Mouse (Mus musculus) embryonic facial prominence, embryonic 12.5 days (tissue): ENCODE results near the gene Xlr5a. TPM values are rescaled to one million over a fixed set of nuclear protein-coding genes. Genes with fewer than 3 reads are reported as not detected.
"Not testable (repeated sequence)": the region's sequence is repeated elsewhere in the genome, so short reads cannot be mapped to it uniquely, and the experiment has no call there.

Experiments used
- ATAC-seq: fragments of 200-750 bp; cut with Nextera tagmentation; 2 replicates; pipeline ENCODE4 v1.8.0; 2017; ENCODE audit not compliant: insufficient number of reproducible peaks, insufficient read depth, low FRiP score, low TSS enrichment
- H3K27ac ChIP-seq: fragments of 300-500 bp; sonication (generic); 2 replicates; pipeline ENCODE4 v1.5.1; 2016; ENCODE audit warnings: mild to moderate bottlenecking
- H3K27me3 ChIP-seq: fragments of 300-500 bp; sonication (generic); 2 replicates; pipeline ENCODE4 v1.6.1; 2016; ENCODE audit warnings: mild to moderate bottlenecking, moderate library complexity
- H3K36me3 ChIP-seq: fragments of 300-500 bp; sonication (generic); 2 replicates; pipeline ENCODE4 v1.6.1; 2016; ENCODE audit warnings: mild to moderate bottlenecking
- H3K4me1 ChIP-seq: fragments of 300-500 bp; sonication (generic); 2 replicates; pipeline ENCODE4 v1.6.1; 2016
- H3K4me2 ChIP-seq: fragments of 300-500 bp; sonication (generic); replicated peaks from 2 replicates; pipeline ENCODE4 v1.6.1; 2016; ENCODE audit warnings: mild to moderate bottlenecking, moderate library complexity
- H3K4me3 ChIP-seq: fragments of 300-500 bp; sonication (generic); 2 replicates; pipeline ENCODE4 v1.5.1; 2016; ENCODE audit warnings: mild to moderate bottlenecking
- H3K9ac ChIP-seq: fragments of 300-500 bp; sonication (generic); 2 replicates; pipeline ENCODE4 v1.6.1; 2016; ENCODE audit warnings: mild to moderate bottlenecking, moderate library complexity
- H3K9me3 ChIP-seq: fragments of 300-500 bp; sonication (generic); 2 replicates; pipeline ENCODE4 v1.6.1; 2016; ENCODE audit warnings: mild to moderate bottlenecking, moderate library complexity
- WGBS: fragments of 180-500 bp; shearing (Covaris S2); methylation state at CpG from one replicate; pipeline ENCODE4 v1.1.7; 2016; 5-methylcytosine and 5-hydroxymethylcytosine counted together
- polyA plus RNA-seq: library from polyadenylated mRNA; unstranded; fragments of >200 nt; fragmentation: Nextera tagmentation; extraction: Ambion mirVana; gene quantifications from 2 replicates; pipeline ENCODE4 v1.2.1, GENCODE M21; 2016

Xlr5a gene
- not detected in 2 replicates for polyA plus RNA-seq

GRCm38 (mm10) chrX:73292876-73293275 is at the start of gene Xlr5a, which contains the start of gene Xlr5c:
Gene Xlr5a (minus strand): TSS chrX:73292976.
Gene Xlr5c (minus strand): TSS chrX:73292976.
- WGBS: 95% methylated on average over 13 of the region's 17 CpGs
- H3K4me3 ChIP-seq, H3K9ac ChIP-seq: not testable (repeated sequence)

GRCm38 (mm10) chrX:73342483-73342895 is 49.7 kb upstream of the Xlr5a start, which contains the start of gene Zfp275:
Gene Zfp275 (plus strand): TSS chrX:73342621.
- Histone ChIP-seq H3K27me3 (no peaks in the 10 kb centered on the region; the same call in 1 of the 2 replicates), H3K4me2 (peak within 1 kb of the TSS; percentile 55), H3K9me3 (no peaks in the 10 kb centered on the region), H3K4me1 (no peaks in the 10 kb centered on the region), H3K36me3 (no peaks in the 10 kb centered on the region), H3K4me3 (peak within 1 kb of the TSS; percentile 59), H3K27ac (peak within 1 kb of the TSS; percentile 63; the same call in 1 of the 2 replicates), H3K9ac (peak within 1 kb of the TSS; percentile 68)
- WGBS: 21% methylated on average over 37 of the region's 37 CpGs
- ATAC-seq: peak; percentile 89

More at GRCm38 (mm10) chrX:73292876-73293275, at the start of gene Xlr5a, which contains the start of gene Xlr5c:
- H3K9me3 ChIP-seq, H3K27ac ChIP-seq, ATAC-seq, H3K4me2 ChIP-seq, H3K4me1 ChIP-seq, H3K36me3 ChIP-seq, H3K27me3 ChIP-seq: not testable (repeated sequence)

GRCm38 (mm10) chrX:73342068-73342467 is 49.3 kb upstream of the Xlr5a start:
- Histone ChIP-seq H3K4me2 (peak overlapping the region; percentile 30; the same call in 1 of the 2 replicates), H3K9ac (no peak overlapping the region), H3K27ac (no peak overlapping the region), H3K27me3 (no peaks in the 10 kb centered on the region; the same call in 1 of the 2 replicates), H3K9me3 (no peaks in the 10 kb centered on the region), H3K4me1 (no peaks in the 10 kb centered on the region), H3K4me3 (peak overlapping the region; percentile 59), H3K36me3 (no peaks in the 10 kb centered on the region)
- 35% methylated on average over 3 of the region's 3 CpGs for WGBS
- no peak for ATAC-seq

- 64% methylated on average over 1 of the region's 1 CpGs for WGBS
- no peak overlapping the region for H3K4me2 ChIP-seq
- no peaks in the 10 kb centered on the region; the same call in 1 of the 2 replicates for H3K27me3 ChIP-seq
- no peaks in the 10 kb centered on the region for H3K4me1 ChIP-seq
- H3K4me3 ChIP-seq: no peak overlapping the region
- no peaks in the 10 kb centered on the region for H3K36me3 ChIP-seq
- ATAC-seq: no peak
- no peak overlapping the region for H3K9ac ChIP-seq
- no peak overlapping the region for H3K27ac ChIP-seq
- no peaks in the 10 kb centered on the region for H3K9me3 ChIP-seq
Measured at GRCm38 (mm10) chrX:73341473-73341872, 48.7 kb upstream of the Xlr5a start.

- ATAC-seq: no peak
- Histone ChIP-seq H3K9me3 (no peaks in the 10 kb centered on the region), H3K9ac (no peak within 1 kb of the TSS), H3K4me1 (no peaks in the 10 kb centered on the region), H3K36me3 (no peaks in the 10 kb centered on the region), H3K27me3 (no peaks in the 10 kb centered on the region), H3K27ac (no peak within 1 kb of the TSS), H3K4me2 (no peak within 1 kb of the TSS), H3K4me3 (no peak within 1 kb of the TSS)
- WGBS: 89% methylated on average over 4 of the region's 4 CpGs
Measured at GRCm38 (mm10) chrX:73336740-73337139, 44.0 kb upstream of the Xlr5a start, which contains the start of gene Gm45015. Gene Gm45015 (minus strand): TSS chrX:73336840.

- Histone ChIP-seq H3K27me3 (no peaks in the 10 kb centered on the region), H3K4me1 (no peaks in the 10 kb centered on the region), H3K27ac (no peak overlapping the region), H3K36me3 (no peaks in the 10 kb centered on the region), H3K4me2 (no peak overlapping the region), H3K9ac (no peak overlapping the region), H3K4me3 (no peak overlapping the region), H3K9me3 (no peaks in the 10 kb centered on the region)
- ATAC-seq: no peak
Measured at GRCm38 (mm10) chrX:73333548-73333947, 40.8 kb upstream of the Xlr5a start.

GRCm38 (mm10) chrX:73327215-73327614 is 34.4 kb upstream of the Xlr5a start:
- H3K9me3 ChIP-seq: no peaks in the 10 kb centered on the region
- no peak overlapping the region for H3K4me2 ChIP-seq
- WGBS: 79% methylated on average over 2 of the region's 2 CpGs
- H3K27ac ChIP-seq: no peak overlapping the region
- H3K36me3 ChIP-seq: no peaks in the 10 kb centered on the region
- no peaks in the 10 kb centered on the region for H3K4me1 ChIP-seq
- H3K4me3 ChIP-seq: no peak overlapping the region
- no peak for ATAC-seq
- H3K27me3 ChIP-seq: no peaks in the 10 kb centered on the region
- no peak overlapping the region for H3K9ac ChIP-seq

GRCm38 (mm10) chrX:73321029-73321428 is 28.3 kb upstream of the Xlr5a start:
- H3K9ac ChIP-seq: no peak overlapping the region
- no peak overlapping the region for H3K4me3 ChIP-seq
- no peaks in the 10 kb centered on the region for H3K4me1 ChIP-seq
- ATAC-seq: no peak
- no peaks in the 10 kb centered on the region for H3K27me3 ChIP-seq
- WGBS: 59% methylated on average over 3 of the region's 3 CpGs
- no peaks in the 10 kb centered on the region for H3K36me3 ChIP-seq
- H3K4me2 ChIP-seq: no peak overlapping the region
- H3K9me3 ChIP-seq: no peaks in the 10 kb centered on the region
- H3K27ac ChIP-seq: no peak overlapping the region

- Histone ChIP-seq H3K27ac (no peak overlapping the region), H3K4me2 (no peak overlapping the region), H3K4me1 (no peaks in the 10 kb centered on the region), H3K9me3 (no peaks in the 10 kb centered on the region), H3K4me3 (no peak overlapping the region), H3K36me3 (no peaks in the 10 kb centered on the region), H3K9ac (no peak overlapping the region), H3K27me3 (no peaks in the 10 kb centered on the region)
- WGBS: 35% methylated on average over 3 of the region's 3 CpGs
- no peak for ATAC-seq
Measured at GRCm38 (mm10) chrX:73312522-73312921, 19.7 kb upstream of the Xlr5a start.

- WGBS: 67% methylated on average over 5 of the region's 10 CpGs
- H3K9me3 ChIP-seq, H3K4me1 ChIP-seq: not testable (repeated sequence)
Measured at GRCm38 (mm10) chrX:73295745-73296144, 3.0 kb upstream of the Xlr5a start.

GRCm38 (mm10) chrX:73265270-73265669 is 27.5 kb downstream of the Xlr5a start, which contains the start of gene Xlr3c:
Gene Xlr3c (minus strand): TSS chrX:73265390.
- not testable (repeated sequence) for H3K27ac ChIP-seq, H3K4me3 ChIP-seq, H3K9me3 ChIP-seq, H3K9ac ChIP-seq, H3K4me2 ChIP-seq, H3K27me3 ChIP-seq, H3K36me3 ChIP-seq, H3K4me1 ChIP-seq, ATAC-seq
- WGBS: 90% methylated on average over 14 of the region's 14 CpGs

More at GRCm38 (mm10) chrX:73295745-73296144, 3.0 kb upstream of the Xlr5a start:
- H3K9ac ChIP-seq, H3K4me2 ChIP-seq, H3K27ac ChIP-seq, H3K27me3 ChIP-seq, H3K36me3 ChIP-seq, ATAC-seq, H3K4me3 ChIP-seq: not testable (repeated sequence)

- ATAC-seq, H3K4me2 ChIP-seq, H3K4me3 ChIP-seq, H3K4me1 ChIP-seq, H3K9me3 ChIP-seq, H3K36me3 ChIP-seq, H3K27me3 ChIP-seq, H3K27ac ChIP-seq, H3K9ac ChIP-seq: not testable (repeated sequence)
- 92% methylated on average over 1 of the region's 2 CpGs for WGBS
Measured at GRCm38 (mm10) chrX:73262428-73262827, 30.3 kb downstream of the Xlr5a start.
